Mouse (Mus musculus): Measurements from ENCODE around the gene Syt3.

Syt3 gene

DNA sequence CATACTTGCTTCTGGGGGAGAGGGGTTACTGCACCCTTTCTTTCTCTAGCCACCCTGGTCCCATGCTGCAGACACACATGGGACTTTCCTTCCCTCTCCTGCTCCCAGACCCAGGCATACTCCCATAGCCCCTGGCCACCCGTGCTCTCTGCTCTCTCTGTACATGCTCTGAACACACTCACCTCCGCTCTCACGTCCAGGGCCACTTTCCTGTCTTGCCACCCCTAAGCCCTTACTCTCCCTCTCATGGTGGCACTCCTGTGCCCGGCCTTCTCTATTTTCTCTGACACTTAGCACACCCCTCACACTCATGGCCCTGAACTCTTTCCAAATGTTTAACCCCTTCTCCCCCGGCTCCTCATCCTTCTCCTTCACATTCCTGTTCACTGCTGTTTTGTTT, 25.9 kb upstream of the Syt3 start:
- no peak for DNase-seq

DNA sequence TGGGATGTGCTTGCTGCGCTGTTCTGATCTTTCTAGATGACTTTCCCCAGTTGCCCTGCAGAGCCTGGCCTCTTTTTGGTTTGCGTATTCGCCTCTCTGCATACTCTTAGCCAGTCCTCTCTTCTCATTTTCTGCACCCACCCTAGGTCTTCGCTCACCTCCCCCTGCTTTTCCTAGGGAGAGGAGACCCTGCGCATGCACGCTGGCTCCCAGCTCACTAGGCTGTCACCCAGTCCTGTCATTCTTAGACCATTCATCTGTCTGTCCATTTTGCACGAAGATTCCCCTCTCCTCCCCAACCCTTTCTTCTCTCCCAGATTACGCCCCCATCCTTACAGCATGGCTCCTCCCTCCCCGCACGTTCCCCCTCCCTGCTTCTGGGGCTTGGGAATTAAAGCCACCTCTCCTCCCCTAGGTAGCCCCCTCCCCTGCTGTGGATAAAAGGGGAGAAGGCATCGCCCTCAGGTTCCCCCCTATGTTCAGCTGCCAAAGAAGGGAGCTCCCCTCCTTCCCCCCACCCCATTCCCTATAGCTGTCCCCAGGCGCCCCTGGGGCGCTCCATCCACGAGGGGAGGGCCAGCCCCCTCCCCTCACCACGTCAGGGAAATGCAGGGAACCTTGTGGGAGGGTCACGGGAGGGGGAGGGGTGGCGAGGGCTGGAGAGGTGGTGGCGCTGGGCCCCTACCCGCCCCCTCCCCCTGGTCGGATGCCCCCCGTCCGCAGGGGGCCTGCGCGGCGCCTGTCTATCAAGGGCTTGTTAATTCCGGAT, 24.8 kb upstream of the Syt3 start:
- no peak for DNase-seq

DNA sequence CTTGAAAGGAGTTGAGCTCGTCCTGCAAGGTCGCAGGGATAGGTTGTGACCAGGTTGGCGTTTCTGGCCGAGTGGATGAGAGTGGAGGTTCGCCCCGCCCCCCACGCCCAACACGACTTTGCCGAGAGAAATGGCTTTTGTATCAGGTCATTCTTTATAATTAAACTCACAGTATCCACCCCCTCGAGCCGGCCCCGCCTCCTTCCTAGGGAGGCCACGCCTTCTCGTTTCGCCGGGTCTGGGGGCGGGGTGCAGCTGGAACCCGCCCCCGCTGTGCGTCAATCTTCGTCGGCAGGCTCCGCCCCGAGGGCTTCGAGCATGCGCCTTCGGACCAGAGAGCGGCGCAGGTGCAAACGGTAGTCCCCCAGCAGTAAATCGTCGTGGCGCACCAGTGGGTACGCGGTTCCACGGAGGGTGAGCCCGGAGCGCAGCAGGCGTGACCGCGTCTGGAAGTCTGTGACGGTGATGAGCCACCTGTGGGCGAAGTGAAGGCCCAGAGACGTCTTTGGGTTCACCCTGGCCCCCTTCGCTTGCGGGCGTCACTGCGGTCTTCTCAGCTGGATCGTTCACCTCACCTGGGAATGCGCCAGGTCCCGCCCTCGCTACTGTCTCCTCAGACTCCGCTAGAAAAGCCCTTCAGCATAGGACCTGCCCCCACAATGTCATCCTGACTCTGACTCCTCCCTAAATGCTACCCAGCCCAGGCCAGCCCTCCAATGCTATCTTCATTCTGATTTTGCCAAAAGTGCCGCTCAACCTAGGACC, 23.8 kb upstream of the Syt3 start:
- peak; percentile 94 for DNase-seq

DNA sequence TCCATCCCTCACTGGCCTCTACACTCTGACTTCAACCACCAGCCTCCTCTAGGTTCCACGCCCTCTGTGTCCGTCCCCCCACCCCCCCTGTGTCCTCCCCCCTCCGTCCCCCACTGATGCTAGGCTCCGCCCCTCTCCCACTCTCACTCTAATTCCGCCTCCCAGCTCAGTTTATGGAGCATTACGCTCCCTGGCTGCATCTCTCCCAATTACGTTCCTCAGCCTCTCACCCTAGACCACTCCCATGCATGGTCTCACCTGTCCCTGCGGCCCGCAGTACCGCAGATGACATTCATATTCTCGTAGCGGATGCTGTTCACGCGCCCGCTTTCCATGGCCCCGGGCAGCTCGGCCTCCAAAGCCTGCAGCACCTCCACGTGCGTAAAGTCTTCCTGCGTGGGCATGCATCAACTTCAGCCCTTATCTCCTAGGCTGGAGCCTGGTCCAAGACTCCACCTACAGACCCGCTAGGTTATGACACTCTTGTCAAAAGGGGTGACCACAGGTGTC, 23.1 kb upstream of the Syt3 start:
- no peak for DNase-seq

DNA sequence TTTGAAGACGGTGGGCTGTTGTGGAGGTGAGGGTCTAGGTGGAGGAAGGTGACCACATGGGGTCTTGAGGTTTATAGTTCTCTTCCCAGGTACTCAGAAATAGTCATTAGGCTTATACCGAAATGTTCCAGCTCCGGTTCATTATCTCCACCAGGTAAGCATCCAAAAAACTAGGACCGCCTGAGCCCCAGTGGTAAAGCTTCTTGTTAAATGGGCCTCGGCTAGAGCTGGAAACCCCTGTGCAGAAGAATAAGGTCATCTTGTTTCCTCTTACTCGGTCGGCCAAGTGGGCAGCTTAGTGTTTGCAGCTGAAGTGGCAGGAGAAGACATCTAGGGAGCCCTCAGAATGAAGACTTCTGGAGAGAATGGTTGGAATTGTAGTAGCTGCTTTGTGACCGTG, 11.2 kb upstream of the Syt3 start:
- DNase-seq = no peak

DNA sequence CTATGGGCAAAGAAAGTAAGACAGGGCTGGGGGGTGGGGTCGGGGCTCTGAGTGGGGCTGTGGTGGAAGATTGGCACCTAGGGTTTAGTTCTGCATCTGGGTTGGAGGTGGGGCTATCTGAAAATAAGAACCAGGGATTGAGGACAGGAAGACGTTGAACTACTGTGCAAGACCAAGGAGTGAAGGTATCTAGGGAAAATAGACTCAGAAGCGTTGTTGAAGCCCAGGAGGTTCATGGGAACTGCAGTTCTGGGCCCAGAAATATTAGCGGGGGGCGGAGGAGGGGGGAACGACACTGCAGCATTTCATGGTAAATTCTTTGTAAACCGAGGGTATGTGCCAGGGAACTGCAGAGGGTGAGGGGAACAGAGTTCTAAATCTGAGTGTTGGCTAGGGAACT, 10.4 kb upstream of the Syt3 start:
- no peak for DNase-seq

DNA sequence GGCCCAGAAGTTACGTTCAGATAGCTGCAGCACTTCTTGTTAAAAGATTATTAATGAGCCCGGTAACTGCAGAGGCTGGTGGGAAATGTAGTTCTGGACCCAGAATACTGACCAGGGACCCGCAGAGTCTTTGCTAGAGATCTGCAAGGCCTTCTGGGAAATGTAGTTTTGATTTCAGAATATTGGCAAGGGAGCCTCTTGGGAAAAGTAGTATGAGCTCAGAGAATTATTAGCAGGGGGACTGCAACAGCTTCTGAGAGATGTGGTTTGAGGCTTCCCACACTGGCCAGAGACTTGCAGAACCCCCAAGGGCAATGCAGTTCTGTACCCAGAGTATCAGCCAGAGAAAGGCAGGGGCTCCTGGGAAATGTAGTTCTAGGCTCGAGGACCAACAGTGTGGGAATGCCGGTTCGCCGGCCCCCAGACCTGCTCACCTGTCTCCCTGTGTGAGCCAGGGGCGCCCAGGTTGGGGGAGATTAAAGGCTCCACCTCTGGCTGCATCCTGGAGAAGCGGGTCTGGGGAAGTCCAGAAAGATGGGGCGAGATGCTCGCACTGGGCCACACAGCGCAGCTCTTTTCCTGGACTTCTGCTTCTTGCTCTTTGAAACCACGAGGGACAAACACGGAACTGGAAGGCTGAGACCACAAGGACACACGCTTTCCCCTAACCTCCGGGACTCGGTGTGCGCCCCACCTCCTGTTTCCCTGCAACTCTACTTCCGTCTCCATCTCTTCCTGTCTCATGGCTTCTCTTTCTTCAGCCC, 9.8 kb upstream of the Syt3 start:
- DNase-seq = peak; percentile 96

DNA sequence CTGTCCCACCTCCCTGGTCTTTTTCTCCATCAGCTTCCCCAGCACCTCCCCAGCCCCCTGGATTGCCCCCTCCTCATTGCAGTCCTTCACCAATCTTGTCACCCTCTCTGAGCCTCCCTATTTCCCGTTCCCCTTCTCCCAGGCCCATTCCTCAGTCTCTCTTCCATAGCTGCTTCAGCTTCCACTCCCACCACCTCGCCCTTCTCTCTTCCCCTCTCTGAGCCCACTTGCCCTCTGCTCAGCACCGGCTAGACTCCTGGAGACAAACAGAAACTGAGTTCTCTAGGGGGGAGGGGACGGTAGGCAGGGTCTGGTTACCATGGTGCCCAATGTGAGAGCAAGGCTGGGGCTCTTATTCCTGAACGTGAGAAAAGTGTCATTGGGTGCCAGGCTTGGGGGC, 9.1 kb upstream of the Syt3 start:
- DNase-seq = no peak

DNA sequence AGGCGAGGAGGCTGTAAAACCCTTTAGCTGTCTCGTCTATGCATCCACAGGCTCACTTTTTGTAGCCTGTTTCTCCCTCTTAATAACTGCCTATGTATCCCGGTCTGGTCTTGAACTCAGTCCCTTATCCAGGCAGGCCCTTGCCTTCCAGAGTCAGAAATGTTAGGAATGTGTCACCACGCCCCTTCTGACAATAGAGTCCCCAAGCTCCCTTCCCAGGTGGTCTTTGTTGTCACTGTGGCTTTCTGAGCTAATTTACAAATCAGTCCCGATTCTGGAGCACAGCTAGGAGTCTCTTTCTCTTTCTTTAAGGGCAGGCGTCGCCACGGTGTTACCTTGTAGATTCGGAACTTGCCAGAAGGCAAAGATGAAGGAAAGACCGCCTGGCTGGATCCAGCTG, 8.7 kb upstream of the Syt3 start:
- no peak for DNase-seq

DNA sequence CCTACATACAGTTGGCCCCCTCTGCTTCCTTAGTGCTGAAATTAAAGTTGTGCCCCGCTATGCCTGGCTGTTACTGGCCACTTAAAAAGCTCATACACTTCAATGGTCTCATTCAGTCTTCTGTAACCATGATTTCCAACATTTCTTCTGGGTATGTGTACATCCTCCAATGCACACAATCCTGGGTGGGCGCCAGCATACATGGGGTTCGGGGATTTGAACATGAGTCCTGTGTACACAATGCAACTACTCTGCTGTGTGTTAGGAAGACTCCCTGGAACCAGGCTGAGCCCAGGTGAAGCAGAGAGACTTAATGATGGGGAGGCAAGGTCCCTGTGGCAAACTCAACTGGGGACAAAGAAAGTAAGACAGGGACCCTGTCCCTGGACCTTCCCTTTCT, 8.1 kb upstream of the Syt3 start:
- DNase-seq = no peak

DNA sequence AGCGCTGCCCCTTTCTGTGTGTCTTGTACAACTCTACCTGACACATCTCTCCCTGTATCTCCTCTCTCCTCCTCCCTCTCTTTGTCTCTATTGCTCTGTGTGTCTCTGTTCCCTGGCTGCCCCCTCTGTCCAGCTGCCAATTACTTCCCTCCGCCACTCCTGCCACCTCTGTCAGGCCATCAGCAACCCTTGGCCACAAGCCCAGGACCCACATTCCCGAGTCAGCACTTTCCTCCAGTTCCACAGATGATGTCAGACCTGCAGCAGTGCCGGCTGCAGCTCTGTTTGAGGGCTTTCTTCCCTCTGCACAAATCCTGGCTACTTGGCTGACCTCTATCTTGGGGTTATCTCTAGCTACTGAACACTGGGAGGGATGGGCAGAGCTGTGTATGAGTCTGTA, 5.6 kb upstream of the Syt3 start:
- DNase-seq = peak; percentile 59

DNA sequence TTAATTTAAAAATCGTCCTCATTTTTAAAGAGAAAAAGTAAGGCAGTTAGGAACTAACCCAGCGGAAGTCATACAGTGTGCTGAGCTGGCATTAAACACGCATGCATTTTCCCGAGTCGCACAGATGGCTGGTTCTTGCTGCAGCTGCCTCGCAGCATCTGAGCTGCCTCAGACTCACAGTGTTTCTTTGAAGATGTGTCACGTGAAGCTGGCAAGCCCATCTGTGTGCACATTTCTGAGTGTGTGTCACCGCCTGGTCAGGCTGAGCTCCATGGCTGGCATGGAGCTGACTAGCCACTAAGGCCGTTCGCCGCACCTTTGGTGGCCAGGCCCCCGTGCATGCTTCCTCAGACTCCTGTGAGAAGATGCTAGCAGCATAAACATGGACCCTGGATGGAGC, 1.4 kb upstream of the Syt3 start:
- DNase-seq = no peak

DNA sequence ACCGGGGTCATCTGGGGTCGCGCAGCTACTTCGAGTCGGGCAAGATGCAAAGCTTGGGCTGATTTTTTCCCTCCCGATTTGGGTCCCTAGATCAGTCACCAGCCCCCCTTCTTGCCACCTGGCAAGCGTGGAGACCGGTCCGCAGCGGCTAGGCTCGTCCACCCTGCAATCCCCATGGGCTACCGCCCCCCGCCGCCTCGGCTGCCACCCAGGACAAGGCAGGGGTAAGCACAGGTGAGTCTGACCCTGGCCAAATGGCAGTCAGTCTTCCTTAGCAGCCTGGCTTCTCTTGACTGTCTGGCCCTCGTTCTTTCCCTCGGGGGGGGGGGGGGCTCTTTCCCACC, 786 bp downstream of the Syt3 start:
- no peak for DNase-seq

DNA sequence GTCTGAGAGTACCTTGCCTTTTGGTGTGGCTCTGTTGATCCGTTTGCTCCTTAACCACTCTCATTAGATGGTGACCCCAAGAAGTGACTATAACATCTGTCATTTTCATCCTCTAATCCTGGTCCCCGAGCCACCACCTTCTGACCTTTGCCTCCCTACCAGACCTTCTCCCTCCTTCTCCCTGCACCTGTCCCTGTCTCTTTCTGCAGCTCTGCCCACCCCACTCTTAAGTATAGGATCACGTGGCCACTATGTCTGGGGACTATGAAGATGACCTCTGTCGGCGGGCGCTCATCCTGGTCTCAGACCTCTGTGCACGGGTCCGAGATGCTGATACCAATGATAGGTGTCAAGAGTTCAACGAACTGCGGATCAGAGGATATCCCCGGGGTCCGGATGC, 1.8 kb downstream of the Syt3 start, which contains the start of gene 1700008O03Rik:
Gene 1700008O03Rik (minus strand): TSS at position 101 of the 400 bp plus-strand sequence.
- no peak for DNase-seq

DNA sequence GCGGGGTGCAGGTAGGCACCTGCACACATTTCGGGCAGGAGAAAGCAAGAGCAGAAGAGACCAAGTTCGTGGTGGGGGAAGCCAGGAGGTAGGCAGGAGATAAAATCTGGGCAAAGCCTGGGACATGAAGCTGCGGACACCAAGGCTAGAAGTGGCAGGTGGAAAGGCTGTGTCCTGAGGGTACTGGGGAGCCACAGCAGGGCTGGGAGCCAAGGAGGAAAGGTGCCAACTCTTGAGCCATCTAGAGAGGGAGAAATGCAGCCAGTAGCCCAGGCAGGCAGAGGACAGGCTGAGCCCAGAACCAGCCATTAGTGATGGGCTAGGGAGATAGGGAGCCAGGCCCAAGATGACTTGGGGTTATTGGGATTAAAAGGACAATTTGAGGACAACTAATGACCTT, 7.9 kb downstream of the Syt3 start:
- DNase-seq = no peak

DNA sequence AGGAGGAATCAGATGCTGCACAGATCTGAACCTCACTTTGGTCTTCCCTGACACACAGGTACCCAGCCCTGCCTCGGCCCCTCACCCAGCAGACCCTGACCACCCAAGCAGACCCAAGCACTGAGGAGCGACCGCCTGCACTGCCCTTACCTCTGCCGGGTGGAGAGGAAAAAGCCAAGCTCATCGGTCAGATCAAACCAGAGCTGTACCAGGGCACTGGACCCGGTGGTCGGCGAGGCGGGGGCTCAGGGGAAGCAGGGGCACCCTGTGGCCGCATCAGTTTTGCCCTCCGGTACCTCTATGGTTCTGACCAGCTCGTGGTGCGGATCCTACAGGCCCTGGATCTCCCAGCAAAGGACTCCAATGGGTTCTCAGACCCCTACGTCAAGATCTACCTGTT, 8.4 kb downstream of the Syt3 start:
- DNase-seq = no peak

DNA sequence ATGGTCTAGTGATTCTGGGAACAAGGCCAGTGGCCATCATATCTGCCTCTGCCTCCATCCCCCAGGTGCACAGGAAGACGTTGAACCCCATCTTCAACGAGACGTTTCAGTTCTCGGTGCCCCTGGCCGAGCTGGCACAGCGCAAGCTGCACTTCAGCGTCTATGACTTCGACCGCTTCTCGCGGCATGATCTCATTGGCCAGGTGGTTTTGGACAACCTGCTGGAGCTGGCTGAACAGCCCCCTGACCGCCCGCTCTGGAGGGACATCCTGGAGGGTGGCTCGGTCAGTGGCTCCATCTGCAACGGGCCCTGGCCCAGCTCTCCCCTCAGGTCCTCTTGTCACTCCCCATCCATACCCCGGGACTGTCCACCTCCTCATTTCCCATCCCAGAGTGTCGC, 9.4 kb downstream of the Syt3 start:
- DNase-seq = no peak

DNA sequence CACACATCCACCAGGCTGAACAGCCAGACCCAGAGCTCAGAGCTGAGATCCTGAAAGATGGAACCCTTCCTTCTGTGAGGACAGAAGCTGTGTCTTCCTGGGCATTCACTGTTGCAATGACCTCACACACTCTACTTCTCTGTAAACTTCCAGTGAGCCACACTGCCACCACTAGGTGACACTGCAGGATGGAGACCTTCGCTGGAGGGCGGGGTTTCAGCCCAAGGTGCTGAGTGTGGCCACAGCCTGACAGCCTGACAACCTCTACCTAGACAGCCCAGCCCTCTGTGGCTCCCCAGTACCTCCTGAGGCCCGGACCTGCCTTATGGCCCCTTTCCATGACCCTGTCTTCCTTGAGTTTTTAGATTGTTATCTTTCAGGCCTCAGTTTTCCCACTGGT, 14.7 kb downstream of the Syt3 start:
- peak; percentile 45 for DNase-seq

DNA sequence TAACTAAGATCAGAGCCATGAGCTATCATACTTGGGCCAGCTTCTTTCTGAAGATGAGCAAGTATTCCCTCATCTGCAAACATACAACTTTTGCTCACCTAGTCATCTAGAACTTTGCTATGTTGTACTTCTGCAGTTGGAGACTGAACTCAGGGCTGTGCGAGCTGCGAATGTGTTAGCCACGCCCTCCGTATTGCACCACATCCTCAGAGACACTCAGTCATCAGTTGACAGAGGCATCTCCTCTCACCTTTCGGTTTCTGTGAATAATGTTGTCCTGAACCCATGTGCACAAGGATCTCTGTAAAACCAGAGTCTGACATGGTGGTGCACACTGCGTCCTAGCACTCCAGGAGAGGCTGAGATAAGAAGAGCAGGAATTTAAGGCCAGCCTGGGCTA, 17.8 kb downstream of the Syt3 start:
- no peak for DNase-seq

DNA sequence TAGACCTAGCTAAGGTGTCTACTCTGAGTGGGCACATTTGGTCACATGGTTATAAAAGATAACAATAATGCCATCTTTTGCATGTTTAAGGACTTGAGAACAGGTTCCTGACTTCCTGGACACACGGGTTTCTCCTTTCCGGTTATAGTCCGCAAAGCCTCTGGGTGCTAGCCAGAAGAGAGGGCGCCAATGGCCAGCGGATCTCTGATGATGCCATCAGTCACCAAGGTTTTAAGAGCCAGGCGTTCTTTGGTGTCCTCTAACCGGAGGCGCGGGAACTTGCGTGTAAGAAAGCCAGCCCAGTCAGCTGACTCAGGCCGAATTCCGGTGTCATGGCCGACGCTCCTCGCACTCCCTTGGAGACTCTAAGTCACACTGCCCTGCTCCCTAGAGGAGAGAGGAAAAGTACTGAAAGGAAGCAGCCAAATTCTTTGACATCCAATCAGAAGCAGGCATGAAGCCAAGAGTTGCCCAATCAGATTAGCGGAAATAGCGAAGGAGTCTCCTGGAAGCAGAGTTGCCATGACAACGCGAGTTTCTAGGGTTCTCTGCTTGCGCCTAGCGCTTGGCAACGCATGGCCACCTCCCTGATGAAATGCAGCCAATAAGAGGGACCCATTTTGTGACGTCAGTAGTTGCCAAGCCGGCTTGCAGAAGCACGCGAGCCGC, 21.6 kb downstream of the Syt3 start:
- DNase-seq = peak; percentile 88

DNA sequence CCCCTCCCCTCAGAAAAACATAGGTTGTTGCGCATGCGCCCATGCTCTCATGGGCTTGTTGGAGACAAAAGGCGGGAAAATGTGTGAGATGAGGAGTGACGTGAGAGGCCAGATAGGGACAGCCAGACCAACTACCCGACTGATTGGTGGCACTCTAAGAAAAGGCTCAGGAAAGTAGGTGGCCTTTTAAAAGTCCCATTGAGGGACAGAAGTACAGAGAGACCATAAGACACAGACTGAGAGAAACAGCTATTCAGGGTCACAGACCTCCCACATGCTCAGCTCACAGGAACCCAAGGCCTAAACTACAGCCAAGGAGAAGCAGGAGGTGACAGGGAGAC, 22.1 kb downstream of the Syt3 start:
- DNase-seq = no peak

DNA sequence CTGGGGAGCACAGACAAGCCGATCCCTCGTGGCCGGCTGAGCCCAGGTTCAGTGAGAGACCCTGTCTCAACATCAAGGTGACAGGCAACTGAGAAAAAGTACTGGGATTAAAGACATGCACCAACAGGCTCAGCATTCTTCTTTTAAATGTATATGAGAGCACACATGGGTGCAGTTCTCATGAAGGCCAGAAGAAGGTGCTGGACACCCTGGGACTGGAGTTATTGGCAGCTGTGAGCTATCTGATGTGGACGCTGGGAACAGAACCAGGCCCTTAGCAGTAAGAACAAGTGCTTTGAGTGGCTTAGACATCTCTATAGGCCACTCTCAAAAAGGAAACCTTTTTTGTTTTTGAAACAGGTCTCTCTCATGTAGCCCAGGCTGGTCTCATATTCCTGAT, 27.2 kb downstream of the Syt3 start:
- no peak for DNase-seq

DNA sequence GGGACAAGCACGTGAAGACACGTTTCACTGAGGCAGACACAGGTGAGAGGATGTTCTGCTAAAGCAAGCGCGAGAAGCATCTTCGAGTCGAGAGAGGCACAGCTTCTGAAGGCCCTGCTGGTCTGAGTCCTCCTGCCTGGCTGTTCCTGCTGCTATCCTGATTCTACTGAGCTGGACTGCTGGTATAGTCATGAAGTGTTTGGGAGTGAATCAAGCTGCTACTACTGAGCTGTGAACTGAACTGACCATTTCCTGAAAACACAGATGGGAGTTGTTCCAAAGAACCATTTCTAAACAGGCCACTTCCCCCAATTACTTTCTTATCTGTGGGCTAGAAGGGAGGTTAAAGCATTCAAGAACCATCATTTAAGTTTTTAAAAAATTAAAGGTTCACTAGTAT, 29.4 kb downstream of the Syt3 start:
- no peak for DNase-seq
